Mouse (Mus musculus) skeletal muscle tissue, adult 2 months (tissue): ENCODE results near the gene Gm17949.

ENCODE experiments used
- DNase-seq: peaks from one replicate; pipeline ENCODE4 v3.0.0-alpha.2; 2012; ENCODE audit warnings: low read depth, low spot score

The Gm17949 gene

GRCm38 (mm10) chr17:57011236-57012141, at the start of gene Gm17949, which contains the start of gene Gtf2f1:
Gene Gm17949 (plus strand): TSS chr17:57011469.
Gene Gtf2f1 (minus strand): TSS chr17:57011288.
- DNase-seq = peak; percentile 100

- DNase-seq = no peak
Observed at GRCm38 (mm10) chr17:56961880-56962279, 49.4 kb upstream of the Gm17949 start.

GRCm38 (mm10) chr17:56962642-56963405, 48.4 kb upstream of the Gm17949 start:
- no peak for DNase-seq

GRCm38 (mm10) chr17:56963646-56964045, 47.6 kb upstream of the Gm17949 start:
- DNase-seq = no peak

DNA sequence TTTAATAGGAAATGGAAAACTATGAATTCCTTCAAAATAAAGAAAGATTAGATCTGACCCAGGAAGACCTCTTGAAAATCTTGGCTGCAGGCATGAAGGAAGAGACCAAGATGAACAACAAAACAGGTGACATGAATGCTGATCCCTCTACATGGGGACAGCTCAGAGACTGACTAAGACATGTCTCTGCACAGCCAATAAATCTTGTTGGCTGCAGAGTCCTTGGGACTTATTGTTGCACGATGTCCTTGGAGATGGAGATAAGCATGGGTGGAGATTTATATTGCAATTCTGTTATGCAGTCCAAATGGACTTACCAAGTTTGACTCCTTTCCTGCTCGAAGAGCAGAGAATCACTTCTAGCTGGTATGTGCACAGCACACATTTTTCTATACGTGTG, 41.9 kb upstream of the Gm17949 start:
- DNase-seq = no peak

- DNase-seq = no peak
Observed at GRCm38 (mm10) chr17:56970081-56970480, 41.2 kb upstream of the Gm17949 start.

- no peak for DNase-seq
Observed at GRCm38 (mm10) chr17:56973956-56974707, 37.1 kb upstream of the Gm17949 start.

DNA sequence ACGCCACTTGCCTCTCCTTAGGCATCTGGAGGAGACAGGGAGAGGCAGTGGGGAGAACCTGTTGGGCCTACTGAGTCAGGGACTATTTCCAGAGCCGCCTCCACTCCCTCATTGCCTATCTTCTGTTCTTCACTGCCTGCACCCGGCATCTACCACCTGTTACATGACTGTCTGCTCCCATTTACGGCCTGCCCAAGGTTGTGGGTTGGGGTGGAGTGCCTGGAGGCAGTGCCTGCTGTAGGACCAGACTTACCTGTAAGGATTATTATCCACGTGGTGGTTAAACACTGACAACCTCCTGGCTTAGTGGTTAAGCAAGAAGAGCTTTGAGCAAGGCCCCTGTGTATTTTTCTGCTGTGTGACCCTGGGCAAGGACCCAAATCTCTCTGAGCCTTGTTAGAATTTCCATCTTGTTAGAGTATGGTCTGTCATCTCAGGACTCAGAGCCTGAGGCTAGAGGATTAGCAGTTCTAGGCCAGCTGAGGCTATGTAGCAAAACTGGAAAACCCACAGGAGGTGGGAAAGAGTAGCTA, 36.5 kb upstream of the Gm17949 start:
- DNase-seq = no peak

- DNase-seq = no peak
Observed at GRCm38 (mm10) chr17:56975391-56975790, 35.9 kb upstream of the Gm17949 start.

DNA sequence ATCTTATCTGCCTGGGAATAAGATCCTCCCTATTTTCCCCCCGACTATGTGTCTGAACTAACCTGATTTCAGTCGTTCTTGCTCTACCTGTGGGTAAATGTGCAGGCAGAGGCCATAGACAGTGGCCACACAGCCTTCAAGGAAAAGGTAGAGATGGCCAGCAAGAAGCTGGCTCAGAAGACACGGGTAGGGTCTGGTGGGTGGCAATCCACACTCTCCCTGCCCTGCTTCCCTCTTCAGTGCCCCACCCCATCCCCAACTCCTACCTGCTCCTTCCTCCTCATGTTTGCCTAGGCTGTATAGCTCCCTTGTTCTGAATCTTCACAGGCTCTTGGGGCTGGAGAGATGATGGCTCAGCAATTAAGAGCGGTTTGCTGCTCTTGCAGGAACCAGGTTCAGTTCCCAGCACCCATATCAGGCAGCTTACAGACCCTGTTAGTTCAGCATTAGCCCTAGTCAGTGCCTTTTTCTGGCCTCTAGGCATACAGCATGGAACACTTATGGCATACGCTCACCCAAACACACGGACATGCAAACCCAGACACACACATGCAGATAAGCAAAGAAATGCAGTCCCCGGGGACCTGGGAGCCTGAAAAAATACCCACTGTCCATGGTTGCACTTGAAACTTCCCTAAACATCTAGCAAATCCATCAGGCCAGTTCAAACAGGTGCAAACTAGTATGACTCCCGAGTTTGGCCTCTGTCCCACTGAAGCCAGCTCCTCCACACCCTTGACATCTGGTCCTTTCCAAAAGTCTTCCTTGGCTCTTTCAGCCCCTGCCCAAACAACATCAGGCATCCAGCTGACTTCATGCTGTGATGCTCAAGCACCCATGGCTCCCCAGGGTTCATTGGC, 34.5 kb upstream of the Gm17949 start:
- no peak for DNase-seq

DNA sequence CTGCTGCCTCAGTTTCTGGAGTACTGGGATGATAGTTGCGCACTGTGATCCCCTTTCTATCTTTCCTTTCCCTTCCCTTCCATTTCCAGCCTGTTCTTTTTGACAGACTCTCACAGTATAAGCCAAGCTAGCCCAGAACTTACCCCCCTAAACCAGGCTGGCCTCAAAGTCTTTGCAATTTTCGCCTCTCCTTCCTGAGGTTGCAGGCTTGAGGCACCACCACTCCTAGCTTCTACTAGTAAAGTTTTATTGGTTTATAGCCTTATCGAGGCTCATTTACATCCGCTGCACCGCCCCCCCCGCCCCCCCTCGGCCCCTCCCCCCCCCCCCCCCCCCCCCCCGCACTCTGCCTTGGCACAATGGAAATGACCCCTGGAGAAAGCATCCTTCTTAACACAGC, 31.7 kb upstream of the Gm17949 start:
- no peak for DNase-seq

DNA sequence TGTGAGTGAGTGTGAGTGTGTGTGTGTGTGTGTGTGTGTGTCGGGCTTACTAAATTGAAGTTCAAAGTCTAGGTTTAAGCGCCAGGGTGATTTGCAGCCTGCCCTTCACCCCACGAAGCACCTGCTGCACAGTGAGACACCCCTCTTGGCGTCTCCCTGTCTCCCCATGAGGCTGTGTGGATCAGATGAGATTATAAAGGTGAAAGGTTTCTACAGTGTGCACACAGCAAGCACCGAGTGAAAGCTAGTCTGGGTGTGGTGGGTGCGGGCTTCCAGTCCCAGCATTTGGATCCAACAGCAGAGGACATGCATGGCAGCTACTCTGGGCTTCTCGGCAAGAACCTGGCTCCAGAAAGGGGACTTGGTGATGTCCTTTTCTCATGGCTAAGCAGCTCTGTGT, 30.2 kb upstream of the Gm17949 start:
- DNase-seq = no peak

DNA sequence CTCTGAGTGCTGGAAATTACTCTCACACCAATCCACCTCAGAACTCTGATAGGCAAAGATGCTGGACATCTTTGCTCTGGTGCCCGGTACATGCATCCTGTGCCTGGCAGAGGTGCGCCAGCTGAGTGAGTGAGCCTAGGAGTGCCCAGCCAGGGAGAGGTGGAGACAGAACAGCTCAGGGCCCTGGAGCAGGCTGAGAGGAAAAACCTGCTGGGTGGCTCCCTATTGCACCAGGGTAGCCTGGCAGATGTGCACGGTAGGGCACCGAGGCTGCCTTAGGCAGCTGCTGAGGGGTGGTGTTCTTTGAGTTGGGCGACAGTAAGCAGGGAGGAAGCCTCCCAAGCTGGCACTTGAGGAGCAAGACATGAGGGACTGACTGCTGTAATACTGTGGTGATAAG, 29.3 kb upstream of the Gm17949 start, which contains the start of gene Acer1:
Gene Acer1 (minus strand): TSS at position 114 of the 400 bp plus-strand sequence.
- DNase-seq = no peak

DNA sequence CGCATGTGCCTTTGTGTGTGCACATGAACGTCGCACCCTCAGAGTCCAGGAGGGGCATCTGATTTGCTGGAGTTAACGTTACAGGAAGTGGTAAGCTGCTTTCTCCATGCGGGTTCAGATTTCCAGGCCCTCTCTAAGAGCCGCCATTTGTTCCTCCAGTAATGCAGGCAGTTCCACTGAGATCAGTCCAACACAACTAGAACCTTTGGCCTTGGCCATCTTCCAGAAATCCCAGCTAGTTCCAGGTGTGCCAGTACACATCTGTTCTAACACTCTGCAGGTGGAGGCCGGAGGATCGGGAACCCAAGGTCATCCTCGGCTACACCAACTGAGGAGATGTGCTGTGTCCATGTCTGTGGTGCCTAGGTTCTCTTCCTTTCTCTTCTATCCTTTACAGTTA, 26.4 kb upstream of the Gm17949 start:
- DNase-seq = no peak

- DNase-seq = no peak
Observed at GRCm38 (mm10) chr17:56985656-56986055, 25.6 kb upstream of the Gm17949 start.

DNA sequence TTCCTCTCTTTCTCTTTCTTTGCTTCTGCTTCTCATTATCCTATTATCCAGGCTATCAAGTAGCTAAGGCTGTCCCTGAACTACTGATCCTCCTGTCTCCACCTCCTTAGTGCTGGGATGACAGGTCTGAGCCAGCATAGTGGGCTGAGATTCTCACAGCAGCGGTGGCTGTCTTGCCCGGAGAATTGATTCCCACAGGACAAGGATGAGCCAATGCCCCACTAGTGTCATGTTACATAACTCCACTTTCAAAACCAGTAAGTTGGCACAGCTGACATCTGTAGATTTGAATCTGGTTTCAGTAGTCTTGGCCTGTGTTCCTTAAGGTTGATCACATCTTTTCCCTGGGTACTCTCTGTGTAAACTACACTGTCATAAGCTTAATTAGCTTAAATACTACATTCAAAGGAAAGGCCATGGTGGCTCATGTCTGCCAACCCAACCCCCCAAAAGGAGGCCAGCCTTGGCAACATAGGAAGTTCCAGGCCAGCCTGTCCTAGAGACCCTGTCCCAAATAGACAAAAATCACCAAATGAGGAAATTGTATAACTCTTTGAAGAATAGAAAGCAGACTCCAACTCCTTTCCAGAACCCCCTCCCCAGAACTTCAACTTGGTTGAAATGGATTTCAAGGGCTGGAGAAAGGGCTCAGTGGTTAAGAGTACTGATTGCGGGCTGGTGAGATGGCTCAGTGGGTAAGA, 25.0 kb upstream of the Gm17949 start:
- DNase-seq = no peak

DNA sequence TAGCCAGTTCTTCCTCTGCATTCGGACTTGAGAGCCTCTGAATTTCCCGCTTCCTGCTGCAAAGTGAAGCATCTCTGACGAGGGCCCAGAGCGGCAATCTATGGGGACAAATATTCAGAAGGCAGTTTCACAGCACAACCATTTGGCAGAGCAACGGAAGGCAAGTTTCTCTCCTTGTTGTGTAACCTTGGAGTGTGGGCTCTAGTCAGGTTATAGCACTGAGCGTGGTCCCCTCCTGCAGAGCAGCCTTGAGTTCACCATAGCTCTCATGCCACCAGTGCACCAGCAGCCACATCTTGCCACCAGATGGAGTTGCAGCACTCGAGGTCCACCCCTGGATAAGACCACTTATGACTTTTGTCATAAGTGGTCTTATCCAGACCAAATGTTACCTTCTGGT, 22.8 kb upstream of the Gm17949 start:
- DNase-seq = no peak

DNA sequence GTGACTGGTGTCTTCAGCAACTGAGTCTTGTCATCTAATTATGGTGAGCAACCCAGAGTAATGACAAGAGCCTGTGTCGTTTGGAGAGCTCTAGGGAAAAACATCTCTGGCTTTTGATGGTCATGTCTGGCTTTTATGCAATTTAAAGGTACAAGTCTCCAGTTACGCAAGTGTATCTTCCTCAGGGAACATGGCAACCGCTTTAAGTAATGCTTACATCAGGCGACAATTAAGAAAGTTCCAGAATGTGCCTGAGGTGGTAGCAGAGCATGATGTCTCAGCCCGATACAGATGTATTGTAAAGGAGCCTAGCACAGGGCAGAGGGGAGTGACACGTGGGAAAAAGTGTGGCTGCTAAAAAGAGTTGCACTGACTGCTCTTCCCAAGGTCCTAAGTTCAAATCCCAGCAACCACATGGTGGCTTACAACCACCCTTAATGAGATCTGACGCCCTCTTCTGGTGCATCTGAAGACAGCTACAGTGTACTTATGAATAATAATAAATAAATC, 22.3 kb upstream of the Gm17949 start:
- DNase-seq = no peak

DNA sequence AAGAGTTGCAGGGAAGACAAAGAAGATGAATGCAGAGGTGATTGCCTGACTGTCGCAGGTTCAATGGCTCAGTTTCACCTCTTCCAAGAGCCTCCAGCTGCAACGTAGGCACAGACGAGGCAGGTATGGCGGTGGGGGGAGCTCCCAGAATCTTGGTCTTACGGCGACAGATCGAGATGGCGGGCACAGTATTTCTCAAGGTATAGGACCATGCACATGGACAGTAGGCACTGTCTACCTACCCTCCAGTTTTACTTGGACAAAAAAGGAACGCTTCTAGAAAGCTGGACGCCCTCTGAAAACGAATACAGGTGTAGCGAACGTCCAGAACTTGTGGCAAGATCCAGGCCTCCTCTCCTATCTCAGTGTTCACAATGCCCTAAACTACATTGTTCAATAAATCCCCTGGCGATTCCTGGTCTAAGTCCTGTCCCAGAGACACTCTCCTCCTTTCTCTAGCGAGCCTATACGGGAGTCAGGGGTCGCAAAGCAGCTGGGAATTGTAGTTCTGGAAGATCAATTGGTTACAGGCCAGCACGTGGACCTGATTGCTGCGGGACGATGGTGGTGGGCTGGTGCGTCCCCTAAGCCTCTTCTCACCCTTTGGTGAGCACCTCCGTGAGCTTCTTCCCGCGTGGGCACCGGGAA, 21.7 kb upstream of the Gm17949 start:
- DNase-seq = peak; percentile 69
